Mouse (Mus musculus) erythroid progenitor cell, adult 5-6 weeks (primary cell): ENCODE results near the gene Olfr202. TPM values are rescaled to one million over a fixed set of nuclear protein-coding genes. Genes with fewer than 3 reads are reported as not detected.
"Not testable (repeated sequence)": the region's sequence is repeated elsewhere in the genome, so short reads cannot be mapped to it uniquely, and the experiment has no call there.

Experiments
- ATAC-seq: replicated peaks from 2 replicates; pipeline ENCODE4 v1.8.0; 2016; ENCODE audit warnings: moderate number of reproducible peaks, mild to moderate bottlenecking, moderate TSS enrichment, inconsistent platforms; ENCODE audit not compliant: poor library complexity, low FRiP score, severe bottlenecking
- total RNA-seq, 2 experiments: library from RNA; stranded (forward) in 1 of 2; stranded (reverse) in 1 of 2; fragments of 150-400 nt in 1 of 2; fragments of 186-747, 209-891 nt in 1 of 2; gene quantifications; 2 replicates each; pipeline versions ENCODE4 v1.2.3 to v1.2.4; 2015 to 2017; ENCODE audit warnings: low replicate concordance in 2 of 2

The Olfr202 gene
- total RNA-seq (2015; ENCODE audit: low replicate concordance) (not detected in 2 replicates), total RNA-seq (2017; ENCODE audit: low replicate concordance) (not detected in 2 replicates)

- no peak for ATAC-seq
Measured at GRCm38 (mm10) chr16:59286693-59287092, at the start of gene Olfr202. Gene Olfr202 (minus strand): TSS chr16:59286793.

GRCm38 (mm10) chr16:59331038-59331437 lies 44.4 kb upstream of the Olfr202 start, which contains the start of gene Olfr205:
Gene Olfr205 (minus strand): TSS chr16:59331138.
- no peak for ATAC-seq

- ATAC-seq: not testable (repeated sequence)
Measured at GRCm38 (mm10) chr16:59323262-59323661, 36.7 kb upstream of the Olfr202 start.

- ATAC-seq: no peak
Measured at GRCm38 (mm10) chr16:59318148-59318547, 31.6 kb upstream of the Olfr202 start, which contains the start of gene Olfr204. Gene Olfr204 (minus strand): TSS chr16:59318248.

GRCm38 (mm10) chr16:59298581-59298980 lies 12.0 kb upstream of the Olfr202 start, which contains the start of gene Olfr203:
Gene Olfr203 (plus strand): TSS chr16:59298881.
- no peak for ATAC-seq

GRCm38 (mm10) chr16:59287576-59287975 lies 983 bp upstream of the Olfr202 start:
- ATAC-seq: not testable (repeated sequence)

GRCm38 (mm10) chr16:59283476-59283875 lies 3.1 kb downstream of the Olfr202 start:
- no peak for ATAC-seq

GRCm38 (mm10) chr16:59280542-59280941 lies 6.1 kb downstream of the Olfr202 start:
- no peak for ATAC-seq

GRCm38 (mm10) chr16:59272532-59272931 lies 14.1 kb downstream of the Olfr202 start, which contains the start of gene Olfr201:
Gene Olfr201 (minus strand): TSS chr16:59272632.
- not testable (repeated sequence) for ATAC-seq

- ATAC-seq: not testable (repeated sequence)
Measured at GRCm38 (mm10) chr16:59269097-59269496, 17.5 kb downstream of the Olfr202 start.

- no peak for ATAC-seq
Measured at GRCm38 (mm10) chr16:59249684-59250083, 36.9 kb downstream of the Olfr202 start.

Other genes starting within 250 kb of the Olfr202 start
- gene Olfr187, start 247.0 kb downstream of the Olfr202 start, total RNA-seq (2015; ENCODE audit: low replicate concordance): not detected in 2 replicates
- gene Olfr187, start 247.0 kb downstream of the Olfr202 start, total RNA-seq (2017; ENCODE audit: low replicate concordance): not detected in 2 replicates
- not detected in 2 replicates for gene Olfr190, start 208.8 kb downstream of the Olfr202 start, total RNA-seq (2015; ENCODE audit: low replicate concordance)
- not detected in 2 replicates for gene Olfr190, start 208.8 kb downstream of the Olfr202 start, total RNA-seq (2017; ENCODE audit: low replicate concordance)
- gene Olfr191, start 197.0 kb downstream of the Olfr202 start, total RNA-seq (2015; ENCODE audit: low replicate concordance): not detected in 2 replicates
- not detected in 2 replicates for gene Olfr191, start 197.0 kb downstream of the Olfr202 start, total RNA-seq (2017; ENCODE audit: low replicate concordance)
- gene Olfr193, start 174.9 kb downstream of the Olfr202 start, total RNA-seq (2015; ENCODE audit: low replicate concordance): not detected in 2 replicates
- gene Olfr193, start 174.9 kb downstream of the Olfr202 start, total RNA-seq (2017; ENCODE audit: low replicate concordance): not detected in 2 replicates
- not detected in 2 replicates for gene Olfr194, start 165.7 kb downstream of the Olfr202 start, total RNA-seq (2015; ENCODE audit: low replicate concordance)
- gene Olfr194, start 165.7 kb downstream of the Olfr202 start, total RNA-seq (2017; ENCODE audit: low replicate concordance): not detected in 2 replicates
- not detected in 2 replicates for gene Olfr195, start 139.7 kb downstream of the Olfr202 start, total RNA-seq (2015; ENCODE audit: low replicate concordance)
- not detected in 2 replicates for gene Olfr195, start 139.7 kb downstream of the Olfr202 start, total RNA-seq (2017; ENCODE audit: low replicate concordance)
- not detected in 2 replicates for gene Olfr196, start 116.3 kb downstream of the Olfr202 start, total RNA-seq (2015; ENCODE audit: low replicate concordance)
- gene Olfr196, start 116.3 kb downstream of the Olfr202 start, total RNA-seq (2017; ENCODE audit: low replicate concordance): not detected in 2 replicates
- not detected in 2 replicates for gene Olfr198, start 83.3 kb downstream of the Olfr202 start, total RNA-seq (2015; ENCODE audit: low replicate concordance)
- not detected in 2 replicates for gene Olfr198, start 83.3 kb downstream of the Olfr202 start, total RNA-seq (2017; ENCODE audit: low replicate concordance)
- gene Olfr199, start 67.0 kb downstream of the Olfr202 start, total RNA-seq (2015; ENCODE audit: low replicate concordance): not detected in 2 replicates
- not detected in 2 replicates for gene Olfr199, start 67.0 kb downstream of the Olfr202 start, total RNA-seq (2017; ENCODE audit: low replicate concordance)
- gene Olfr201, start 14.2 kb downstream of the Olfr202 start, total RNA-seq (2015; ENCODE audit: low replicate concordance): not detected in 2 replicates
- not detected in 2 replicates for gene Olfr201, start 14.2 kb downstream of the Olfr202 start, total RNA-seq (2017; ENCODE audit: low replicate concordance)
- not detected in 2 replicates for gene Olfr203, start 12.1 kb upstream of the Olfr202 start, total RNA-seq (2015; ENCODE audit: low replicate concordance)
- gene Olfr203, start 12.1 kb upstream of the Olfr202 start, total RNA-seq (2017; ENCODE audit: low replicate concordance): not detected in 2 replicates
- gene Olfr204, start 31.5 kb upstream of the Olfr202 start, total RNA-seq (2015; ENCODE audit: low replicate concordance): not detected in 2 replicates
- gene Olfr204, start 31.5 kb upstream of the Olfr202 start, total RNA-seq (2017; ENCODE audit: low replicate concordance): not detected in 2 replicates
- gene Olfr205, start 44.3 kb upstream of the Olfr202 start, total RNA-seq (2015; ENCODE audit: low replicate concordance): not detected in 2 replicates
- not detected in 2 replicates for gene Olfr205, start 44.3 kb upstream of the Olfr202 start, total RNA-seq (2017; ENCODE audit: low replicate concordance)
- not detected in 2 replicates for gene Olfr206, start 62.5 kb upstream of the Olfr202 start, total RNA-seq (2015; ENCODE audit: low replicate concordance)
- not detected in 2 replicates for gene Olfr206, start 62.5 kb upstream of the Olfr202 start, total RNA-seq (2017; ENCODE audit: low replicate concordance)
- gene Olfr209, start 77.2 kb upstream of the Olfr202 start, total RNA-seq (2015; ENCODE audit: low replicate concordance): not detected in 2 replicates
- gene Olfr209, start 77.2 kb upstream of the Olfr202 start, total RNA-seq (2017; ENCODE audit: low replicate concordance): not detected in 2 replicates
- gene Gabrr3, start 120.5 kb upstream of the Olfr202 start, total RNA-seq (2015; ENCODE audit: low replicate concordance): not detected in 2 replicates
- not detected in 2 replicates for gene Gabrr3, start 120.5 kb upstream of the Olfr202 start, total RNA-seq (2017; ENCODE audit: low replicate concordance)
- gene Riox2, start 185.0 kb upstream of the Olfr202 start, total RNA-seq (2015; ENCODE audit: low replicate concordance): 2.9 and 6.3 TPM in 2 replicates
- gene Riox2, start 185.0 kb upstream of the Olfr202 start, total RNA-seq (2017; ENCODE audit: low replicate concordance): 4.7 and 20.1 TPM in 2 replicates